Mouse (Mus musculus) heart, adult 2 months (tissue): ENCODE data around the gene Sh2b3.

Experiments
- CTCF ChIP-seq: fragments of 200-600 bp; IDR thresholded peaks from 2 replicates; pipeline ENCODE4 v1.8.1; 2022; ENCODE audit warnings: antibody characterized with exemption, mild to moderate bottlenecking, moderate library complexity
- EP300 ChIP-seq: fragments of 200-500 bp; IDR thresholded peaks from 2 replicates; pipeline ENCODE4 v1.6.1; 2011; ENCODE audit warnings: low read depth, low read length, control low read depth; ENCODE audit not compliant: insufficient read depth
- POLR2A ChIP-seq: fragments of 200-500 bp; IDR thresholded peaks from 2 replicates; pipeline ENCODE4 v1.6.1; 2011; ENCODE audit warnings: mild to moderate bottlenecking, low read depth, low read length, control low read depth; ENCODE audit not compliant: insufficient read depth

DNA sequence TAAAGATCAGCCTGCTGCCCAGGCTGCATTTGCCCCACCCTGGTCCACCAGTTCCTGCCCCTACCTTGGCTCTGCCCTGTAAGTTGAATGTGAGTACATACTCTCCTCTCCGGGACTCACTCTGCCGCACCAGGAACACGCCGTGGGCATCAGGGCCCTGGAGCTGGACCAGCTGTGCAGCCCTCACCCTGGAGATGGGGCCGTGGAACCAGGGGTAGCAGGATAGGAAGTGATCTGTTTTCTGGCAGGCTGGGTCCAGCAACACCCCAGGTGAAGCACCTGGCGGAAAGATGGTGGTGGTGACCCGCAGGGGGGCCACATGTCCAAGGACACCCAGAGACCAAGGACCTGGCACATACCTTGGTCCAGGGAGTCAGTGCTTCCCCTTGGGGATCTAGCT lies 19.0 kb downstream of the Sh2b3 start:
- TF ChIP-seq POLR2A (no peak), EP300 (no peak), CTCF (no peak)
